Comparison of ENCODE assay signal across 8 mouse cellular contexts in the genomic region with DNA sequence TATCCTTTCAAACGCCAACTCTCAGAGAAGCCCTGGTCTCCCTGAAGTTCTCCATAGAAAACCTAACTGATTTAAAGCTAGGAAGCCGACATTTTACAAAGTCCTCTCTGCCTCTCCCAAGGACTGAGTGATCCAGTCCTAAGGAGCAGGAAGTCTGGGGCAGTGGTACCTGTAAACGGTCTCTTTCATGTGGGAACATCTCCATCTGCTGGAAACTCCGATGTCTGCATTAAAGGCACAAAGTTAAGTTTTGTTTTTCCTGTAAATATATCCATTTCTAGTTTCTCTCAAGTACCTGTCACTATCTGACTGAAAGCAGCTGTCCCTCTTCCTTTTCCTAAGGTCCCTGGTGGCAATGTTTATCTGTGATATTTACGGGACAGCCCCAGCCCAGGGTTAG.
DNase-seq lines count a peak whose midpoint lies in the region; ATAC-seq and TF ChIP-seq lines count a peak whose summit lies in the region.

No protein-coding gene starts in this region.

- H3K27ac ChIP-seq in embryonic facial prominence, embryonic 11.5 days (replicated peaks; ENCODE audit: low read depth, low read length): no peak overlapping the region
- no peak overlapping the region; the same call in 1 of the 2 replicates for H3K27ac ChIP-seq in embryonic facial prominence, embryonic 10.5 days (replicated peaks)
- no peak overlapping the region for H3K27ac ChIP-seq in lung, postnatal 0 days (ENCODE audit: low read length)
- H3K27ac ChIP-seq in neural tube, embryonic 13.5 days (replicated peaks): peak overlapping the region; percentile 57

- no peaks in the 10 kb centered on the region for H3K27me3 ChIP-seq in embryonic facial prominence, embryonic 11.5 days (ENCODE audit: control insufficient read depth, insufficient read depth, low read length)
- H3K27me3 ChIP-seq in embryonic facial prominence, embryonic 10.5 days (replicated peaks; ENCODE audit: low read depth, poor library complexity, severe bottlenecking): peaks cover 21% of the 10 kb centered on the region
- H3K27me3 ChIP-seq in lung, postnatal 0 days (replicated peaks; ENCODE audit: insufficient read depth, low read length): no peaks in the 10 kb centered on the region
- no peaks in the 10 kb centered on the region; the same call in 1 of the 2 replicates for H3K27me3 ChIP-seq in neural tube, embryonic 13.5 days

- no peak for TF ChIP-seq EP300 in lung, postnatal 0 days (IDR thresholded peaks at IDR 0.05)

- H3K9ac ChIP-seq in embryonic facial prominence, embryonic 11.5 days (replicated peaks; ENCODE audit: low read length): no peak overlapping the region
- no peak overlapping the region for H3K9ac ChIP-seq in lung, postnatal 0 days (replicated peaks; ENCODE audit: low read depth)
- H3K9ac ChIP-seq in neural tube, embryonic 13.5 days: no peak overlapping the region

- ATAC-seq in embryonic facial prominence, embryonic 11.5 days (replicated peaks; ENCODE audit: insufficient number of reproducible peaks, low FRiP score, low TSS enrichment, low read depth): no peak
- no peak for ATAC-seq in lung, postnatal 0 days
- no peak for ATAC-seq in neural tube, embryonic 13.5 days (ENCODE audit: low read depth)

- H3K9me3 ChIP-seq in embryonic facial prominence, embryonic 11.5 days (replicated peaks; ENCODE audit: control insufficient read depth, low read length): no peaks in the 10 kb centered on the region
- no peaks in the 10 kb centered on the region for H3K9me3 ChIP-seq in embryonic facial prominence, embryonic 10.5 days
- no peaks in the 10 kb centered on the region for H3K9me3 ChIP-seq in lung, postnatal 0 days (ENCODE audit: low read length)
- no peaks in the 10 kb centered on the region for H3K9me3 ChIP-seq in neural tube, embryonic 13.5 days

- WGBS in embryonic facial prominence, embryonic 11.5 days: 24% methylated on average over 5 of the region's 5 CpGs
- WGBS in embryonic facial prominence, embryonic 10.5 days: 27% methylated on average over 5 of the region's 5 CpGs
- WGBS in lung, postnatal 0 days: 23% methylated on average over 5 of the region's 5 CpGs
- 18% methylated on average over 5 of the region's 5 CpGs for WGBS in neural tube, embryonic 13.5 days

- H3K4me2 ChIP-seq in embryonic facial prominence, embryonic 11.5 days (ENCODE audit: low read depth, low read length): no peak overlapping the region
- no peak overlapping the region for H3K4me2 ChIP-seq in lung, postnatal 0 days (replicated peaks; ENCODE audit: low read depth, low read length)
- H3K4me2 ChIP-seq in neural tube, embryonic 13.5 days: no peak overlapping the region

- peak; percentile 57 for DNase-seq in embryonic facial prominence, embryonic 11.5 days (ENCODE audit: low spot score)
- no peak for DNase-seq in embryonic facial prominence, embryonic 10.5 days (ENCODE audit: low spot score)
- DNase-seq in lung, postnatal 0 days (ENCODE audit: low spot score): peak; percentile 36
- no peak for DNase-seq in lung, postnatal 14 days
- peak; percentile 26 for DNase-seq in kidney, adult 11 months
- no peak for DNase-seq in thymus, postnatal 10 days (ENCODE audit: low spot score in 2 of 2)
- no peak for DNase-seq in cerebellum, adult 9-10 months

- TF ChIP-seq CTCF in lung, postnatal 0 days (IDR thresholded peaks at IDR 0.05): peak; percentile 62

- H3K4me1 ChIP-seq in embryonic facial prominence, embryonic 11.5 days (ENCODE audit: control insufficient read depth, insufficient read depth, low read length): no peaks in the 10 kb centered on the region
- peaks cover 35% of the 10 kb centered on the region for H3K4me1 ChIP-seq in embryonic facial prominence, embryonic 10.5 days
- no peaks in the 10 kb centered on the region for H3K4me1 ChIP-seq in lung, postnatal 0 days (ENCODE audit: insufficient read depth, low read depth, low read length)
- H3K4me1 ChIP-seq in neural tube, embryonic 13.5 days (replicated peaks): peaks cover 37% of the 10 kb centered on the region

- no peaks in the 10 kb centered on the region for H3K36me3 ChIP-seq in embryonic facial prominence, embryonic 11.5 days (replicated peaks; ENCODE audit: control insufficient read depth, insufficient read depth, low read depth, low read length)
- H3K36me3 ChIP-seq in embryonic facial prominence, embryonic 10.5 days (replicated peaks): no peaks in the 10 kb centered on the region
- no peaks in the 10 kb centered on the region for H3K36me3 ChIP-seq in lung, postnatal 0 days (ENCODE audit: insufficient read depth, low read length)
- H3K36me3 ChIP-seq in neural tube, embryonic 13.5 days: no peaks in the 10 kb centered on the region

- no peak overlapping the region for H3K4me3 ChIP-seq in embryonic facial prominence, embryonic 11.5 days (ENCODE audit: low read depth, low read length)
- H3K4me3 ChIP-seq in embryonic facial prominence, embryonic 10.5 days: no peak overlapping the region
- no peak overlapping the region for H3K4me3 ChIP-seq in lung, postnatal 0 days (ENCODE audit: low read depth, low read length)
- H3K4me3 ChIP-seq in neural tube, embryonic 13.5 days: no peak overlapping the region

Comparison
In these comparisons a context has a peak if more than half of its experiments do, and no peak if none do; other contexts are left out.
1. DNase-seq: peak in embryonic facial prominence, embryonic 11.5 days (single experiment), lung, postnatal 0 days (single experiment) and kidney, adult 11 months (single experiment); none in embryonic facial prominence, embryonic 10.5 days (single experiment), lung, postnatal 14 days (single experiment), thymus, postnatal 10 days (0 of 2) and cerebellum, adult 9-10 months (single experiment).